Mouse (Mus musculus) liver, embryonic 14.5 days (tissue): ENCODE measurements at regions not wholly inside any gene's neighbourhood (a gene's known extent, or its start where the extent isn't known, plus 50 kb on each side); places are given as distances from the start of the nearest gene placed in this dataset.

Source experiments
- CTCF ChIP-seq: IDR thresholded peaks from 2 replicates; pipeline ENCODE4 v1.5.1; 2016; ENCODE audit warnings: antibody characterized with exemption, low read depth, control low read depth
- EP300 ChIP-seq: IDR thresholded peaks from 2 replicates; pipeline ENCODE4 v1.6.1; 2016; ENCODE audit warnings: antibody characterized with exemption, low read depth

DNA sequence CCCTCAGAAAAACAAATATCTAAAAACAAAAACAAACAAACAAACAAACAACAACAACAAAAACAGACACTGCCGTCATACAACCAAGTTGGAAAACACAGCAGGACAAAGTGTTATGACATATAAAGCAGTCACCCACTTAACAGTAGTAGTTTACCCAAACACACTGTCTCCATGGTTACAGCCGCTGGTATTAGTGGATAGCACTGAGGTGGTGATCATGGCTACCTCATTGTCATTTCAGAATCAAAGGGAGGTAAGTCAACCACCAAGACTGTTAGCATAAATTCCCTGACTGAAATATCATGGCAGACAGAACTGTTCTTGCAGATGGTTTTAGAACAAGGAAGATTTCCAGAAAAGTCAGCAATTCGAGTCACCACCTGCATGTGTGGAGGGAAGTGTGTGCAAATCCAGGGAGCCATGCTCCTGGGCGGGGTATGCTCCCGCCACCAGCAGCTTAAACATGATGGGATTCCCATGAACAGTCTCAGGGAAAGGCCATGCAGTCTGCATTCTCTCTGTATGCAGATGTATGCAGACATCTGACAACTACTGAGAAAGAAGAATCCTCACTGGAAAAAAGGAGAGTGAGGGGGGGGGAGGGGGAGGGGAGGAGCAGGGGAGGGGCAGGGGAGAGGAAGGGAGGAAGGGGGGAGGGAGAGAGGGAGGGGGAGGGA lies 124.1 kb upstream of the Commd3 start:
- TF ChIP-seq CTCF (no peak), EP300 (no peak)
